In the genomic region with DNA sequence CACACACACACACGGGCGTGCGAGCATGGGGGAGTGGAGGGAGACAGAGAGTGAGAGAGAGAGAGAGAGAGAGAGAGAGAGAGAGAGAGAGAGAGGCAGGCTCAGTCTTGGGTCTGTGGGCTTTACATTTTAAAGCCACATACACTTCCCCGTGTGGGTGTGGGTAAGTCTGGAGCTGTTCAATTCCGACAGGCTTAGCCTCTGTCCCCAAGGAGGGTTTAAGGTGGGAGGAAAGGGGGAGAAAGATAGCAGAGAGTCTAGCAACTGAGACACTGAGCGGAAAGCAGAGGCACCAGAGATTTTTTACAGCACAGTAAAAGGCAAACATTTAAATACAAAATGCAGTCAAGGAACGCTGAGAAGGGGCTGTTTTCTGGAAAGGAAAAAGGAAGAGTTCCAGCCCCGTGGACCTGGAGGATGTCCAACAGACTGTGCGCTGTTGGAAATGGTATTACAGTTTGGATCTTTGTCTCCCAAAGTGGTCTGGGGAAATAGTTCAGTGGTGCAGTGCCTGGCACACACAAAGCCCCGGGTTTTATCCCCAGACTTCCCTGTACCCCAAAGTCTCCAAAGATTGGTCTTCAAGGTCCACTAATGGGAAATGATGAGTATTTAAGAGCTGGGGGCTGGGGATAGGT, we compare ENCODE assay signal across 23 mouse cellular contexts. TPM values are rescaled to one million over a fixed set of nuclear protein-coding genes. Genes with fewer than 3 reads are reported as not detected.
DNase-seq lines count a peak whose midpoint lies in the region; ATAC-seq and TF ChIP-seq lines count a peak whose summit lies in the region.
"Had no signal": no experiment of that assay in that cellular context is flagged by ENCODE, and none has a peak within 500 bp of the region (broad histone marks: within the 10 kb centered on the region; RNA-seq: fewer than 3 reads in every experiment).

No protein-coding gene starts in this region.

- no peaks in the 10 kb centered on the region for H3K27me3 ChIP-seq in heart, embryonic 14.5 days (ENCODE audit: control insufficient read depth, insufficient read depth, low read length)
- 0 out of 2 replicates have a peak, but pooled peaks cover 6% of the 10 kb centered on the region for H3K27me3 ChIP-seq in heart, embryonic 12.5 days (replicated peaks)
- H3K27me3 ChIP-seq in stomach, embryonic 14.5 days (ENCODE audit: control insufficient read depth, insufficient read depth, low read length), result no peaks in the 10 kb centered on the region
- no peaks in the 10 kb centered on the region for H3K27me3 ChIP-seq in stomach, postnatal 0 days (ENCODE audit: control insufficient read depth, insufficient read depth, low read length)
- H3K27me3 ChIP-seq in stomach, embryonic 16.5 days (ENCODE audit: control insufficient read depth, insufficient read depth, low read length), result no peaks in the 10 kb centered on the region

- WGBS in heart, embryonic 14.5 days, result 45% methylated on average over 10 of the region's 10 CpGs
- WGBS in heart, embryonic 12.5 days, result 44% methylated on average over 10 of the region's 10 CpGs
- 34% methylated on average over 10 of the region's 10 CpGs for WGBS in stomach, embryonic 14.5 days
- WGBS in stomach, postnatal 0 days, result 31% methylated on average over 8 of the region's 10 CpGs
- WGBS in stomach, embryonic 16.5 days, result 32% methylated on average over 10 of the region's 10 CpGs

- DNase-seq in stomach, postnatal 0 days (ENCODE audit: low spot score), result no peak
- DNase-seq: adrenal gland, postnatal 36 days; cerebellum, adult 2 months; heart, postnatal 14 days; kidney, adult 8-10 months; retina, postnatal 1 day had no signal

- no peak overlapping the region for H3K9ac ChIP-seq in heart, embryonic 14.5 days (ENCODE audit: low read length)
- no peak overlapping the region for H3K9ac ChIP-seq in heart, embryonic 12.5 days
- no peak overlapping the region for H3K9ac ChIP-seq in stomach, embryonic 14.5 days (replicated peaks; ENCODE audit: low read depth, low read length)
- H3K9ac ChIP-seq in stomach, postnatal 0 days (ENCODE audit: low read length), result no peak overlapping the region
- H3K9ac ChIP-seq in stomach, embryonic 16.5 days (ENCODE audit: low read length), result peak overlapping the region; percentile 18
- H3K9ac ChIP-seq: forebrain, embryonic 15.5 days; liver, embryonic 12.5 days; lung, embryonic 15.5 days; midbrain, embryonic 13.5 days had no signal

- peaks cover 15 to 17% of the 10 kb centered on the region in 2 experiments for H3K4me1 ChIP-seq in heart, embryonic 14.5 days (ENCODE audit: control insufficient read depth in 2 of 2, insufficient read depth in 2 of 2, low read length in 2 of 2)
- peaks cover 27% of the 10 kb centered on the region for H3K4me1 ChIP-seq in heart, embryonic 12.5 days (replicated peaks)
- peaks cover 26% of the 10 kb centered on the region for H3K4me1 ChIP-seq in stomach, embryonic 14.5 days (ENCODE audit: control insufficient read depth, insufficient read depth, low read length)
- peaks cover 7% of the 10 kb centered on the region; the same call in 1 of the 2 replicates for H3K4me1 ChIP-seq in stomach, postnatal 0 days (replicated peaks; ENCODE audit: control insufficient read depth, insufficient read depth)
- H3K4me1 ChIP-seq in embryonic fibroblast, embryonic 13.5 days (ENCODE audit: control insufficient read depth, insufficient read depth, low read length), result peaks cover 10% of the 10 kb centered on the region; the same call in 1 of the 2 replicates
- peaks cover 13% of the 10 kb centered on the region for H3K4me1 ChIP-seq in stomach, embryonic 16.5 days (ENCODE audit: control insufficient read depth, insufficient read depth, low read length)

- no peak overlapping the region for H3K4me2 ChIP-seq in heart, embryonic 14.5 days (ENCODE audit: low read length)
- H3K4me2 ChIP-seq in heart, embryonic 12.5 days, result no peak overlapping the region
- H3K4me2 ChIP-seq in stomach, embryonic 14.5 days (replicated peaks; ENCODE audit: low read depth, low read length), result no peak overlapping the region
- no peak overlapping the region for H3K4me2 ChIP-seq in stomach, postnatal 0 days (replicated peaks; ENCODE audit: low read depth)
- H3K4me2 ChIP-seq in stomach, embryonic 16.5 days (ENCODE audit: low read depth, low read length), result no peak overlapping the region; the same call in 1 of the 2 replicates
- H3K4me2 ChIP-seq: forebrain, embryonic 15.5 days; liver, embryonic 12.5 days; lung, embryonic 15.5 days; midbrain, embryonic 13.5 days had no signal

- TF ChIP-seq CTCF in stomach, postnatal 0 days (IDR thresholded peaks at IDR 0.05; ENCODE audit: low read depth), result no peak
- no peak for TF ChIP-seq CTCF in embryonic fibroblast, embryonic 13.5 days (IDR thresholded peaks at IDR 0.05; ENCODE audit: borderline replicate concordance, insufficient read depth, low read length)

- no peaks in the 10 kb centered on the region for H3K36me3 ChIP-seq in heart, embryonic 14.5 days (ENCODE audit: control insufficient read depth, insufficient read depth, low read length)
- H3K36me3 ChIP-seq in heart, embryonic 12.5 days, result no peaks in the 10 kb centered on the region
- H3K36me3 ChIP-seq in stomach, embryonic 14.5 days (ENCODE audit: control insufficient read depth, insufficient read depth, low read length), result no peaks in the 10 kb centered on the region
- no peaks in the 10 kb centered on the region for H3K36me3 ChIP-seq in stomach, postnatal 0 days (ENCODE audit: control insufficient read depth, insufficient read depth, low read length)
- H3K36me3 ChIP-seq in stomach, embryonic 16.5 days (ENCODE audit: control insufficient read depth, insufficient read depth, low read length), result no peaks in the 10 kb centered on the region
- H3K36me3 ChIP-seq: forebrain, embryonic 15.5 days; liver, embryonic 12.5 days; lung, embryonic 15.5 days; midbrain, embryonic 13.5 days had no signal

- no peak overlapping the region for H3K4me3 ChIP-seq in heart, embryonic 14.5 days (ENCODE audit: control insufficient read depth in 1 of 2, insufficient read depth in 1 of 2, low read depth in 1 of 2, low read length in 2 of 2)
- no peak overlapping the region for H3K4me3 ChIP-seq in heart, embryonic 12.5 days
- no peak overlapping the region for H3K4me3 ChIP-seq in stomach, embryonic 14.5 days (ENCODE audit: low read depth, low read length)
- H3K4me3 ChIP-seq in stomach, postnatal 0 days (ENCODE audit: low read depth, low read length), result no peak overlapping the region
- no peak overlapping the region for H3K4me3 ChIP-seq in embryonic fibroblast, embryonic 13.5 days (ENCODE audit: insufficient read depth, low read length)
- H3K4me3 ChIP-seq in stomach, embryonic 16.5 days (replicated peaks; ENCODE audit: low read length), result no peak overlapping the region
- H3K4me3 ChIP-seq: erythroblast, embryonic 14.5 days; forebrain, embryonic 15.5 days; liver, embryonic 12.5 days; lung, embryonic 15.5 days; midbrain, embryonic 13.5 days; myocyte had no signal

- H3K27ac ChIP-seq in heart, embryonic 14.5 days (replicated peaks in 1 of 2; ENCODE audit: control insufficient read depth in 1 of 2, insufficient read depth in 1 of 2, low read depth in 2 of 2, low read length in 2 of 2), result peak overlapping the region; percentile 30 to 53; a peak in 3 of 4 replicates
- H3K27ac ChIP-seq in heart, embryonic 12.5 days (ENCODE audit: poor library complexity, severe bottlenecking), result no peak overlapping the region
- H3K27ac ChIP-seq in stomach, embryonic 14.5 days (ENCODE audit: low read length), result peak overlapping the region; percentile 70; the same call in 1 of the 2 replicates
- H3K27ac ChIP-seq in stomach, postnatal 0 days (replicated peaks), result no peak overlapping the region
- H3K27ac ChIP-seq in embryonic fibroblast, embryonic 13.5 days (ENCODE audit: insufficient read depth, low read length), result peak overlapping the region; percentile 72
- H3K27ac ChIP-seq in stomach, embryonic 16.5 days (ENCODE audit: low read length), result peak overlapping the region; percentile 76
- H3K27ac ChIP-seq: forebrain, embryonic 15.5 days; liver, embryonic 12.5 days; lung, embryonic 15.5 days; midbrain, embryonic 13.5 days had no signal

- ATAC-seq in heart, embryonic 14.5 days (ENCODE audit: insufficient number of reproducible peaks, insufficient read depth, low FRiP score, low read depth), result no peak
- ATAC-seq in heart, embryonic 12.5 days (ENCODE audit: insufficient number of reproducible peaks, low FRiP score), result no peak
- no peak for ATAC-seq in stomach, embryonic 14.5 days (ENCODE audit: insufficient number of reproducible peaks, insufficient read depth, low FRiP score, low read depth)
- no peak for ATAC-seq in stomach, postnatal 0 days (ENCODE audit: low FRiP score, low TSS enrichment)
- no peak for ATAC-seq in stomach, embryonic 16.5 days (ENCODE audit: insufficient read depth, low FRiP score)
- no peak for ATAC-seq in megakaryocyte progenitor cell, adult 5-6 weeks (replicated peaks; ENCODE audit: poor library complexity)
- ATAC-seq: forebrain, embryonic 15.5 days; hindbrain, embryonic 16.5 days; liver, embryonic 12.5 days; midbrain, embryonic 13.5 days had no signal

- TF ChIP-seq EP300 in stomach, postnatal 0 days (optimal IDR thresholded peaks at IDR 0.05), result no peak

- no peaks in the 10 kb centered on the region for H3K9me3 ChIP-seq in heart, embryonic 14.5 days (ENCODE audit: control insufficient read depth, low read length)
- H3K9me3 ChIP-seq in heart, embryonic 12.5 days (replicated peaks), result no peaks in the 10 kb centered on the region
- H3K9me3 ChIP-seq in stomach, embryonic 14.5 days (ENCODE audit: control insufficient read depth, low read depth, low read length), result no peaks in the 10 kb centered on the region
- no peaks in the 10 kb centered on the region for H3K9me3 ChIP-seq in stomach, postnatal 0 days (ENCODE audit: control insufficient read depth, low read length)
- no peaks in the 10 kb centered on the region for H3K9me3 ChIP-seq in stomach, embryonic 16.5 days (replicated peaks; ENCODE audit: control insufficient read depth, low read length)
- H3K9me3 ChIP-seq: forebrain, embryonic 15.5 days; liver, embryonic 12.5 days; lung, embryonic 15.5 days; midbrain, embryonic 13.5 days had no signal

- no peak for TF ChIP-seq POLR2A in embryonic fibroblast, embryonic 13.5 days (IDR thresholded peaks at IDR 0.05; ENCODE audit: low read depth, low read length)

RNA-seq across cellular contexts. Expression of a gene that starts 5.1 kb away (rescaled TPM):
- not detected in 2 replicates for polyA plus RNA-seq in heart, embryonic 14.5 days (2014; fragmentation: Nextera tagmentation; extraction: Ambion mirVana)
- not detected in 2 replicates for polyA plus RNA-seq in heart, embryonic 12.5 days (2016; fragmentation: Nextera tagmentation; extraction: Ambion mirVana)
- not detected in 2 replicates for polyA plus RNA-seq in stomach, embryonic 14.5 days (2014; fragmentation: Nextera tagmentation; extraction: Ambion mirVana)
- not detected in 2 replicates for polyA plus RNA-seq in stomach, postnatal 0 days (2015; fragmentation: Nextera tagmentation; extraction: Ambion mirVana)
- not detected in 2 replicates for polyA plus RNA-seq in embryonic fibroblast, embryonic 13.5 days (2011; ENCODE audit: insufficient read length, low read depth, missing spikeins)
- not detected in 2 replicates for polyA plus RNA-seq in stomach, embryonic 16.5 days (2015; fragmentation: Nextera tagmentation; extraction: Ambion mirVana)
- not detected in 2 replicates for total RNA-seq in megakaryocyte progenitor cell, adult 5-6 weeks (2015)
- not detected in 2 replicates for total RNA-seq in megakaryocyte progenitor cell, adult 5-6 weeks (2017)
- total RNA-seq: adrenal gland, postnatal 36 days; heart, postnatal 14 days; layer of hippocampus, postnatal 10 days; left cerebral cortex, postnatal 10 days had no signal
- polyA plus RNA-seq: C2C12; cerebellum, adult 2 months; erythroblast, embryonic 14.5 days; forebrain, embryonic 15.5 days; gonadal fat pad, adult 2 months; hindbrain, embryonic 16.5 days; liver, embryonic 12.5 days; lung, embryonic 15.5 days; midbrain, embryonic 13.5 days; myocyte had no signal

RNA-seq across cellular contexts. Expression of a gene that starts 5.2 kb away (rescaled TPM):
- 9.2 and 15.0 TPM in 2 replicates for polyA plus RNA-seq in heart, embryonic 14.5 days (2014; fragmentation: Nextera tagmentation; extraction: Ambion mirVana)
- polyA plus RNA-seq in heart, embryonic 12.5 days (2016; fragmentation: Nextera tagmentation; extraction: Ambion mirVana), result 39.9 and 41.0 TPM in 2 replicates
- polyA plus RNA-seq in stomach, embryonic 14.5 days (2014; fragmentation: Nextera tagmentation; extraction: Ambion mirVana), result 18.1 and 18.4 TPM in 2 replicates
- 8.0 and 8.1 TPM in 2 replicates for polyA plus RNA-seq in stomach, postnatal 0 days (2015; fragmentation: Nextera tagmentation; extraction: Ambion mirVana)
- polyA plus RNA-seq in embryonic fibroblast, embryonic 13.5 days (2011; ENCODE audit: insufficient read length, low read depth, missing spikeins), result 49.9 and 70.2 TPM in 2 replicates
- polyA plus RNA-seq in stomach, embryonic 16.5 days (2015; fragmentation: Nextera tagmentation; extraction: Ambion mirVana), result 16.7 and 16.8 TPM in 2 replicates
- not detected in 2 replicates for total RNA-seq in megakaryocyte progenitor cell, adult 5-6 weeks (2015)
- not detected in 2 replicates for total RNA-seq in megakaryocyte progenitor cell, adult 5-6 weeks (2017)
- polyA plus RNA-seq: erythroblast, embryonic 14.5 days had no signal

Comparison
In these comparisons a context has a peak if more than half of its experiments do, and no peak if none do; other contexts are left out.
1. H3K27ac ChIP-seq: peak in heart, embryonic 14.5 days (2 of 2), stomach, embryonic 14.5 days (single experiment), embryonic fibroblast, embryonic 13.5 days (single experiment) and stomach, embryonic 16.5 days (single experiment); none in heart, embryonic 12.5 days (single experiment) and stomach, postnatal 0 days (single experiment).